Mouse (Mus musculus) limb, embryonic 11.5 days (tissue): ENCODE data around the gene Tcp11l2. TPM values are rescaled to one million over a fixed set of nuclear protein-coding genes. Genes with fewer than 3 reads are reported as not detected.

Experiments
- ATAC-seq: fragments of 200-750 bp; cut with Nextera tagmentation; 2 replicates; pipeline ENCODE4 v1.8.0; 2017; ENCODE audit warnings: low read depth; ENCODE audit not compliant: insufficient number of reproducible peaks, low FRiP score, low TSS enrichment
- DNase-seq: peaks from one replicate; pipeline ENCODE4 v3.0.0-alpha.2; 2015; ENCODE audit warnings: low spot score
- H3K27ac ChIP-seq: fragments of 300-500 bp; sonication (generic); replicated peaks from 2 replicates; pipeline ENCODE4 v1.5.1; 2014; ENCODE audit warnings: low read depth, mild to moderate bottlenecking, low read length
- H3K27me3 ChIP-seq: fragments of 300-500 bp; sonication (generic); 2 replicates; pipeline ENCODE4 v1.6.1; 2014; ENCODE audit warnings: mild to moderate bottlenecking, low read length, mixed read lengths; ENCODE audit not compliant: control insufficient read depth, insufficient read depth
- H3K36me3 ChIP-seq: fragments of 300-500 bp; sonication (generic); 2 replicates; pipeline ENCODE4 v1.6.1; 2014; ENCODE audit warnings: mild to moderate bottlenecking, low read length, moderate library complexity, mixed read lengths; ENCODE audit not compliant: control insufficient read depth, insufficient read depth
- H3K4me1 ChIP-seq: fragments of 300-500 bp; sonication (generic); 2 replicates; pipeline ENCODE4 v1.6.1; 2014; ENCODE audit warnings: low read length, mixed read lengths; ENCODE audit not compliant: control insufficient read depth, insufficient read depth
- H3K4me2 ChIP-seq: fragments of 300-500 bp; sonication (generic); 2 replicates; pipeline ENCODE4 v1.6.1; 2014; ENCODE audit warnings: low read depth, mild to moderate bottlenecking, moderate library complexity; ENCODE audit not compliant: severe bottlenecking
- H3K4me3 ChIP-seq: fragments of 300-500 bp; sonication (generic); 2 replicates; pipeline ENCODE4 v1.5.1; 2014; ENCODE audit warnings: low read depth, low read length
- H3K9ac ChIP-seq: fragments of 300-500 bp; sonication (generic); 2 replicates; pipeline ENCODE4 v1.6.1; 2014; ENCODE audit warnings: mild to moderate bottlenecking, low read length
- H3K9me3 ChIP-seq: fragments of 300-500 bp; sonication (generic); 2 replicates; pipeline ENCODE4 v1.6.1; 2016; ENCODE audit warnings: low read length; ENCODE audit not compliant: control insufficient read depth
- WGBS: fragments of 180-500 bp; shearing (Covaris S2); extraction: QIAGEN DNeasy Blood & Tissue Kit; methylation state at CpG from one replicate; pipeline ENCODE4 v1.1.7; 2014; 5-methylcytosine and 5-hydroxymethylcytosine counted together
- polyA plus RNA-seq: library from polyadenylated mRNA; unstranded; fragments of >200 nt; fragmentation: Nextera tagmentation; extraction: Ambion mirVana; gene quantifications from 2 replicates; pipeline ENCODE4 v1.2.1, GENCODE M21; 2014

Tcp11l2 gene
- polyA plus RNA-seq, 1 experiment from 2014 or later = 7.2 TPM

DNA sequence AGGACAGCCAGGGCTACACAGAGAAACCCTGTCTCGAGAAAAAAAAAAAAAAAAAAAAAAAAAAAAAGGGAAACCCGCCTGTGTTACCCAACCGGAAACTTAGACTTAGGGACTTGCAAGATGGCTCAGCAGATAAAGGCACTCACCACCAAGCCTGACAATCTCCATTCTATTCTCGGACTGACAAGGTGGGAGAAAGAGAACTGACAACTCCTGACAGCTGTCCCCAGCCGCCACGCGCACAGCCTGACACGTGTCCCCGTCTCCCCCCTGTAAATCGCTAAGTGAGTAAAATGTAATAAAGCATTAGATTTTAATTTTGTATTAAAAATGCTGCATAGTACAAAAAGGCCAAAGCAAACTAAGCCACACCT is 26.5 kb upstream of the Tcp11l2 start:
- Histone ChIP-seq H3K36me3 (no peaks in the 10 kb centered on the region), H3K9me3 (no peaks in the 10 kb centered on the region), H3K4me2 (no peak overlapping the region), H3K27me3 (no peaks in the 10 kb centered on the region), H3K27ac (no peak overlapping the region), H3K4me3 (no peak overlapping the region), H3K9ac (no peak overlapping the region), H3K4me1 (no peaks in the 10 kb centered on the region)
- 89% methylated on average over 10 of the region's 10 CpGs for WGBS
- ATAC-seq (no peak), DNase-seq (no peak)

GRCm38 (mm10) chr10:84551846-84552245 is 24.6 kb upstream of the Tcp11l2 start:
- no peaks in the 10 kb centered on the region for H3K4me1 ChIP-seq
- no peaks in the 10 kb centered on the region for H3K27me3 ChIP-seq
- H3K4me3 ChIP-seq = no peak overlapping the region
- DNase-seq (no peak), ATAC-seq (no peak)
- H3K9me3 ChIP-seq = no peaks in the 10 kb centered on the region
- H3K27ac ChIP-seq = no peak overlapping the region
- 94% methylated on average over 3 of the region's 3 CpGs for WGBS
- no peaks in the 10 kb centered on the region for H3K36me3 ChIP-seq
- no peak overlapping the region for H3K4me2 ChIP-seq
- no peak overlapping the region for H3K9ac ChIP-seq

GRCm38 (mm10) chr10:84552477-84552876 is 23.9 kb upstream of the Tcp11l2 start:
- 85% methylated on average over 2 of the region's 2 CpGs for WGBS
- no peak for ATAC-seq
- no peaks in the 10 kb centered on the region for H3K9me3 ChIP-seq
- no peak for DNase-seq
- H3K27me3 ChIP-seq = no peaks in the 10 kb centered on the region
- H3K4me3 ChIP-seq = no peak overlapping the region
- no peaks in the 10 kb centered on the region for H3K4me1 ChIP-seq
- no peak overlapping the region for H3K4me2 ChIP-seq
- H3K36me3 ChIP-seq = no peaks in the 10 kb centered on the region
- no peak overlapping the region for H3K9ac ChIP-seq
- H3K27ac ChIP-seq = no peak overlapping the region

- DNase-seq (no peak), ATAC-seq (no peak)
- H3K4me1 ChIP-seq = no peaks in the 10 kb centered on the region
Measured at GRCm38 (mm10) chr10:84554291-84555009, 22.0 kb upstream of the Tcp11l2 start.

GRCm38 (mm10) chr10:84556120-84556519 is 20.3 kb upstream of the Tcp11l2 start:
- no peak for DNase-seq
- no peak for ATAC-seq
- H3K36me3 ChIP-seq = no peaks in the 10 kb centered on the region
- no peaks in the 10 kb centered on the region for H3K27me3 ChIP-seq
- H3K4me3 ChIP-seq = no peak overlapping the region
- no peak overlapping the region for H3K9ac ChIP-seq
- WGBS = 66% methylated on average over 2 of the region's 2 CpGs
- no peaks in the 10 kb centered on the region for H3K4me1 ChIP-seq
- H3K27ac ChIP-seq = no peak overlapping the region
- no peaks in the 10 kb centered on the region for H3K9me3 ChIP-seq
- H3K4me2 ChIP-seq = no peak overlapping the region

More at GRCm38 (mm10) chr10:84554291-84555009, 22.0 kb upstream of the Tcp11l2 start:
- WGBS = 45% methylated on average over 6 of the region's 6 CpGs
- Histone ChIP-seq H3K27ac (no peak overlapping the region), H3K9me3 (no peaks in the 10 kb centered on the region), H3K36me3 (no peaks in the 10 kb centered on the region), H3K27me3 (no peaks in the 10 kb centered on the region), H3K4me3 (no peak overlapping the region), H3K9ac (no peak overlapping the region), H3K4me2 (no peak overlapping the region)

- ATAC-seq (no peak), DNase-seq (no peak)
- 93% methylated on average over 1 of the region's 1 CpGs for WGBS
- Histone ChIP-seq H3K9me3 (no peaks in the 10 kb centered on the region), H3K9ac (no peak overlapping the region), H3K4me1 (peaks cover 9% of the 10 kb centered on the region; the same call in 1 of the 2 replicates), H3K27me3 (no peaks in the 10 kb centered on the region), H3K36me3 (no peaks in the 10 kb centered on the region), H3K4me3 (no peak overlapping the region), H3K27ac (no peak overlapping the region), H3K4me2 (no peak overlapping the region)
Measured at GRCm38 (mm10) chr10:84558511-84558910, 17.9 kb upstream of the Tcp11l2 start.

- Histone ChIP-seq H3K36me3 (no peaks in the 10 kb centered on the region), H3K27me3 (no peaks in the 10 kb centered on the region), H3K9me3 (no peaks in the 10 kb centered on the region), H3K9ac (no peak overlapping the region), H3K4me3 (no peak overlapping the region), H3K4me2 (no peak overlapping the region), H3K27ac (no peak overlapping the region), H3K4me1 (peaks cover 9% of the 10 kb centered on the region; the same call in 1 of the 2 replicates)
- no peak for ATAC-seq
- DNase-seq = no peak
- 95% methylated on average over 4 of the region's 4 CpGs for WGBS
Measured at GRCm38 (mm10) chr10:84559986-84560385, 16.4 kb upstream of the Tcp11l2 start.

GRCm38 (mm10) chr10:84562121-84562520 is 14.3 kb upstream of the Tcp11l2 start:
- Histone ChIP-seq H3K4me2 (no peak overlapping the region), H3K9me3 (no peaks in the 10 kb centered on the region), H3K36me3 (no peaks in the 10 kb centered on the region), H3K9ac (no peak overlapping the region), H3K4me1 (peaks cover 9% of the 10 kb centered on the region; the same call in 1 of the 2 replicates), H3K27me3 (no peaks in the 10 kb centered on the region), H3K4me3 (no peak overlapping the region), H3K27ac (no peak overlapping the region)
- ATAC-seq = no peak
- WGBS = 44% methylated on average over 5 of the region's 5 CpGs
- DNase-seq = no peak
